Mouse (Mus musculus) ES-E14 (cell line): ENCODE data around the gene Nek8.

Experiments used
- MAFK ChIP-seq: IDR thresholded peaks from 2 replicates; pipeline ENCODE4 v1.6.1; 2014; ENCODE audit warnings: mild to moderate bottlenecking, low read depth, low read length, inconsistent platforms; ENCODE audit not compliant: insufficient read depth
- ZC3H11A ChIP-seq: IDR thresholded peaks from 2 replicates; pipeline ENCODE4 v1.6.1; 2012; ENCODE audit warnings: low read depth, mild to moderate bottlenecking, inconsistent platforms, low read length, borderline replicate concordance

- TF ChIP-seq MAFK (no peak), ZC3H11A (no peak)
These were observed 47.1 kb upstream of the Nek8 start for GRCm38 (mm10) chr11:78223586-78223985.
